Mouse (Mus musculus) left cerebral cortex, adult 2 months (tissue): ENCODE results near the gene Cnr1. TPM values are rescaled to one million over a fixed set of nuclear protein-coding genes. Genes with fewer than 3 reads are reported as not detected.

Source experiments
- DNase-seq, 2 experiments: peaks; one replicate each; pipeline ENCODE4 v3.0.0; 2021 to 2022; ENCODE audit warnings: low spot score in 2 of 2, mixed read lengths in 1 of 2; ENCODE audit errors: extremely low spot score in 1 of 2
- H3K27ac ChIP-seq: fragments of 200-600 bp; 2 replicates; pipeline ENCODE4 v1.8.1; 2022
- H3K4me3 ChIP-seq: fragments of 200-600 bp; 2 replicates; pipeline ENCODE4 v1.8.1; 2022
- CTCF ChIP-seq: fragments of 200-600 bp; IDR thresholded peaks from 2 replicates; pipeline ENCODE4 v1.8.1; 2022; ENCODE audit warnings: antibody characterized with exemption, mild to moderate bottlenecking, moderate library complexity
- intact Hi-C: fragments of 180-260 bp; cut with DNase I; formaldehyde crosslinking; loops from one replicate; pipeline ENCODE4 v1.15.1; 2025
- long read RNA-seq, 2 experiments: library from polyadenylated mRNA; stranded (forward); transcript quantifications; one replicate each; pipeline ENCODE4 v2.0.0; 2021; ENCODE audit warnings: borderline mapping rate in 2 of 2
- total RNA-seq, 2 experiments: library from RNA; stranded (reverse); gene quantifications; 2 replicates each; pipeline ENCODE4 v1.2.3; 2021

Gene Cnr1
- total RNA-seq = 100 to 1,000 TPM; 122 to 126 TPM
- long read RNA-seq, experiment 1, full-length matches to known transcripts = 47 of 74 reads
- long read RNA-seq, experiment 1, partial matches to known transcripts = 15 of 74 reads
- long read RNA-seq, experiment 1, other reads (novel, unspliced or antisense) = 12 of 74 reads
- long read RNA-seq, experiment 2, full-length matches to known transcripts = 38 of 61 reads
- long read RNA-seq, experiment 2, partial matches to known transcripts = 14 of 61 reads
- long read RNA-seq, experiment 2, other reads (novel, unspliced or antisense) = 9 of 61 reads

DNA sequence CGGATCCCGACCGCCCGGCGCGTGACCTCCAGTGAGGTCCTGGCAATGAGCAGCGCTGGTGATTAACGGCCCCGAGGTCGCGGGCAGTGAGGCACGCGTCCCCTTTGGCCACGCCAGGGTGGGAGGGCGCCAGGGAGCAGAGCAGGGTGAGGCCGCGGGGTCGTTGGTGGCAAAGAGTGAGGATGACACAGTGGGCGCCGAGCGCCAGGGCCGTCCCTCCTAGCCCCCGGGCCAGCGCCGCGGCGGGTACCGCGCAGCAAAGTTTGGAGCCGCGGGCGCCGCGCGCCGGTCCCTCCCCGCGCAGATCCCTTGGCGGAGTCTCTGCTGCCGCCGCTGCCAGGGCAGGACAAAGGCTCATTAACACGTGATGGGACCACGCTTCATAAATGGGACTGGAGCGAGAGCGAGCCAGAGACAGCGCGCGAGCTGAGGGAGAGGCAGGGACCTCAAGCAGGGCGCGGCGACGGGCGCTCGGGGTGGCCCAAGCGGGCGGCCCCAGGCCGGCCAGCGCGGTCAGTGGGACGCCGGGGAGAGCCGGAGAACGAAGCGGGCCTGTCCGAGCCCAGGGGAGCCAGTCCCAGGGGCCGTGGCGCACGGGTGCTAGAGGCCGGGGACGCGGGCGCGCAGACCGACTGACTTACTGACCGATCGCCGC is at the start of gene Cnr1:
Gene Cnr1, plus strand, starts transcription at position 360 of the 655 bp plus-strand sequence.
- peak within 1 kb of the TSS; percentile 95 for H3K27ac ChIP-seq
- peak; percentile 68 to 73 for DNase-seq
- no peak for TF ChIP-seq CTCF
- intact Hi-C loops = loop anchor here (2.0 to 10.0 kb wide), 7 partner anchors 127 to 527 kb away; no protein-coding TSS in a partner anchor
- H3K4me3 ChIP-seq = peak within 1 kb of the TSS; percentile 80

DNA sequence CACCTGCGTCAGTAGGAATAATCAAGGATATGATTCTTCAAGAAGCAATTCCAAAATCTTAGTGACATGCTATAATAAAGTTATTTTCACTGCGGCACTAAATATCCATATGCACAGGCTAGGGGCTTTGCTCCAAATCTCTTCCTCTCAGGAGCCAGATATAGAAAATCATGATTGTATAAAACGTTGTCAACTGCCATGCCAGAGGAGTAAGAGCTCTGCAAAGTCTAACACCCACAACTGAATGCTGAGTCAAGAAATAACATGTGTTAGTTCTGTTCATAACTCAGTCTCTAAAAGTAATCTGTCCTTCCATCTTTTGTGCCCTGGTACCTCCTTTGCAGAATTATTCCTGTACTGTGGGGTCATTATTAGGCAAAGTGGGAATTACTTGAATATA is 44.4 kb upstream of the Cnr1 start:
- no peak for TF ChIP-seq CTCF
- DNase-seq = no peak
- Histone ChIP-seq H3K4me3 (no peak overlapping the region), H3K27ac (peak overlapping the region; percentile 69)
- intact Hi-C loops = loop anchor here (5.0 kb wide), 1 partner anchor 143 kb away; no protein-coding TSS in a partner anchor

DNA sequence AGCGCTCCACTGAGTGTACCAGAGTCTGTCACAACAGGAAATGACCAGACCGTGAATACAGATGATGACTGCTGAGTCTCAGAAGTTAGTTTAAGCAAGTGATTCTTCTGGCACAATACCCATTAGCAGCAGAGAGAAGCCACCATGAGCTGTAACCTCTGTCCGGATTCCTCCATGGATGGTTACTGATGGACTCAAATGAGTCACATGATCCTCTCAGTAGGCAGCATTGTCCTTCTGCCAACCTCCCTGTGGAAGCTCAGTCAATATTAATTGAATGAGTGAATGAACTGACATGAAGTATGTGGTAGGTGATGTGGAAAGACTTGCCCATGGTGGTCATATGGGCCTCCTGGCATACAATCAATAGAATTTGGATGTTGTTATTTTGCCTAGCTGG is 38.4 kb upstream of the Cnr1 start:
- no peak for TF ChIP-seq CTCF
- Histone ChIP-seq H3K27ac (no peak overlapping the region), H3K4me3 (no peak overlapping the region)
- DNase-seq = no peak
- intact Hi-C loops = no loop called here

- intact Hi-C loops = loop anchor here (5.0 kb wide), 1 partner anchor 368 kb away; no protein-coding TSS in a partner anchor
- Histone ChIP-seq H3K27ac (no peak overlapping the region), H3K4me3 (no peak overlapping the region)
- no peak for DNase-seq
- no peak for TF ChIP-seq CTCF
Measured at GRCm38 (mm10) chr4:33889976-33890375, 34.4 kb upstream of the Cnr1 start.

- no peak for TF ChIP-seq CTCF
- DNase-seq = no peak
- no peak overlapping the region for H3K27ac ChIP-seq
- intact Hi-C loops = loop anchor here (5.0 kb wide), 1 partner anchor 370 kb away; no protein-coding TSS in a partner anchor
- no peak overlapping the region for H3K4me3 ChIP-seq
Measured at GRCm38 (mm10) chr4:33892178-33892869, 32.1 kb upstream of the Cnr1 start.

GRCm38 (mm10) chr4:33893841-33894240 is 30.6 kb upstream of the Cnr1 start:
- intact Hi-C loops = loop anchor here (2.0 to 5.0 kb wide), 2 partner anchors 99 to 372 kb away; no protein-coding TSS in a partner anchor
- TF ChIP-seq CTCF = no peak
- DNase-seq = peak; percentile 72 to 85
- no peak overlapping the region for H3K4me3 ChIP-seq
- peak overlapping the region; percentile 65 for H3K27ac ChIP-seq

DNA sequence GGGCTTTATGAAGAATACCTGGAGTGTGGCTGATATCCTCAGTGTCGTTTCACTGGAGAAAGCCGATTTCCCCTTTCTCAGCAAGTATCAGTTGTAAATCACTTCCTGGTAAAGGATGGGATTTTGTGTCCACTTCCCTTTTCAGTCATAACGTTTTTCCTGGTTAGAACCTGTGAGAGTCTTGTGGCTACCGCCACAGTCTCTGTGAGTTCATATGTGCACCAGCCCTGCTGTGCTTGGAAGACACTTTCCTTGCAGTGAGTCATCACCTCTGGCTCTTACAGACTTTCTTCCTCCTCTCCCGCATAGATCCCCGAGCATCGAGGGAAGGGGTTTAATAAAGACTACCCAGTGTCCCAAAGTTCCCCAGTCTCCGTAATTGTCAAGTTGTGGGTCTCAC is 29.3 kb upstream of the Cnr1 start:
- TF ChIP-seq CTCF = no peak
- no peak for DNase-seq
- intact Hi-C loops = loop anchor here (2.0 kb wide), 1 partner anchor 100 kb away; no protein-coding TSS in a partner anchor

GRCm38 (mm10) chr4:33895491-33895890 is 28.9 kb upstream of the Cnr1 start:
- Histone ChIP-seq H3K4me3 (no peak overlapping the region), H3K27ac (no peak overlapping the region)
- no peak for TF ChIP-seq CTCF
- intact Hi-C loops = loop anchor here (2.0 kb wide), 1 partner anchor 101 kb away; no protein-coding TSS in a partner anchor
- no peak for DNase-seq

More for the DNA sequence above, 29.3 kb upstream of the Cnr1 start:
- Histone ChIP-seq H3K27ac (no peak overlapping the region), H3K4me3 (no peak overlapping the region)

- no peak for DNase-seq
- intact Hi-C loops = no loop called here
- H3K4me3 ChIP-seq = no peak overlapping the region
- no peak for TF ChIP-seq CTCF
- no peak overlapping the region for H3K27ac ChIP-seq
Measured at GRCm38 (mm10) chr4:33901659-33902058, 22.7 kb upstream of the Cnr1 start.

GRCm38 (mm10) chr4:33903812-33904340 is 20.5 kb upstream of the Cnr1 start:
- Histone ChIP-seq H3K4me3 (no peak overlapping the region), H3K27ac (no peak overlapping the region)
- intact Hi-C loops = no loop called here
- no peak for DNase-seq
- no peak for TF ChIP-seq CTCF

DNA sequence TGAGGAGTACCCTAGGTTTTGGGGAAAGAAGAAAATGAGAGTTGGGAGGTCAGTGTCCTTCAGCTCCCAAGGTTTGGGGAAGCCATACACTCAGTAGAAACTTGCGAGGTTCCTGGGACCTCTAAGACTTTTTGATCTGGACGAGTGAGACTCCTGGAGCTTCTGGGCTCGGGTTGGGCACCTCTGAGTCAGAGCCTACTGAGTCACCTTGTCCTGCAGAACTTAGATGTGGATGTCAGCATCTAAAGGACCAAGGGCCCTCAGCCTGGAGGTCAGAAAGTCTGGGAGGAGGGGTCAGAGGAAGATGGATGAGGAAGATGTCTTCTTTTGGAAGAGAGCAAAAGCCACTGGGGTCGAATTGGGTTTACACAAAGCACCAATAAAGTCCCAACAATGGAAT is 19.6 kb upstream of the Cnr1 start:
- intact Hi-C loops = no loop called here
- Histone ChIP-seq H3K27ac (no peak overlapping the region), H3K4me3 (no peak overlapping the region)
- DNase-seq = no peak
- TF ChIP-seq CTCF = no peak
